Mouse (Mus musculus) liver, embryonic 13.5 days (tissue): ENCODE data around the gene Fndc3a. TPM values are rescaled to one million over a fixed set of nuclear protein-coding genes. Genes with fewer than 3 reads are reported as not detected.
A peak's percentile ranks its signal among the peaks of the same experiment; 100 is the strongest.

Experiments
- ATAC-seq: fragments of 200-750 bp; cut with Nextera tagmentation; 2 replicates; pipeline ENCODE4 v1.8.0; 2017; ENCODE audit warnings: low read depth, mild to moderate bottlenecking, moderate number of reproducible peaks, moderate library complexity
- DNase-seq: peaks from one replicate; pipeline ENCODE4 v3.0.0; 2022
- H3K27ac ChIP-seq: fragments of 300-500 bp; sonication (generic); 2 replicates; pipeline ENCODE4 v1.5.1; 2015; ENCODE audit warnings: moderate library complexity, mild to moderate bottlenecking, inconsistent platforms
- H3K27me3 ChIP-seq: fragments of 300-500 bp; sonication (generic); 2 replicates; pipeline ENCODE4 v1.6.1; 2015; ENCODE audit warnings: mild to moderate bottlenecking, inconsistent platforms
- H3K36me3 ChIP-seq: fragments of 300-500 bp; sonication (generic); 2 replicates; pipeline ENCODE4 v1.6.1; 2015; ENCODE audit warnings: mild to moderate bottlenecking, inconsistent platforms
- H3K4me1 ChIP-seq: fragments of 300-500 bp; sonication (generic); replicated peaks from 2 replicates; pipeline ENCODE4 v1.6.1; 2015; ENCODE audit warnings: inconsistent platforms
- H3K4me2 ChIP-seq: fragments of 300-500 bp; sonication (generic); 2 replicates; pipeline ENCODE4 v1.6.1; 2015; ENCODE audit warnings: inconsistent platforms, mild to moderate bottlenecking, moderate library complexity
- H3K4me3 ChIP-seq: fragments of 300-500 bp; sonication (generic); replicated peaks from 2 replicates; pipeline ENCODE4 v1.5.1; 2015; ENCODE audit warnings: mild to moderate bottlenecking, inconsistent platforms
- H3K9ac ChIP-seq: fragments of 300-500 bp; sonication (generic); 2 replicates; pipeline ENCODE4 v1.6.1; 2015; ENCODE audit warnings: mild to moderate bottlenecking, inconsistent platforms
- H3K9me3 ChIP-seq: fragments of 300-500 bp; sonication (generic); replicated peaks from 2 replicates; pipeline ENCODE4 v1.6.1; 2016; ENCODE audit warnings: inconsistent platforms
- WGBS: fragments of 180-500 bp; shearing (Covaris S2); methylation state at CpG from one replicate; pipeline ENCODE4 v1.1.7; 2015; ENCODE audit not compliant: insufficient replicate concordance; 5-methylcytosine and 5-hydroxymethylcytosine counted together
- polyA plus RNA-seq: library from polyadenylated mRNA; unstranded; fragments of >200 nt; fragmentation: Nextera tagmentation; extraction: Ambion mirVana; gene quantifications from 2 replicates; pipeline ENCODE4 v1.2.1, GENCODE M21; 2015

Gene Fndc3a
- polyA plus RNA-seq, 1 experiment from 2014 or later, result 11.1 TPM

GRCm38 (mm10) chr14:72716175-72716574, 6.4 kb upstream of the Fndc3a start:
- DNase-seq (no peak), ATAC-seq (no peak)
- Histone ChIP-seq H3K27me3 (peaks cover 12% of the 10 kb centered on the region), H3K4me3 (no peak overlapping the region), H3K27ac (no peak overlapping the region), H3K4me2 (no peak overlapping the region), H3K9ac (no peak overlapping the region), H3K36me3 (no peaks in the 10 kb centered on the region), H3K9me3 (no peaks in the 10 kb centered on the region), H3K4me1 (no peaks in the 10 kb centered on the region)
- 69% methylated on average over 4 of the region's 4 CpGs for WGBS

- peaks cover 30% of the 10 kb centered on the region for H3K4me1 ChIP-seq
- no peaks in the 10 kb centered on the region for H3K9me3 ChIP-seq
- H3K36me3 ChIP-seq, result no peaks in the 10 kb centered on the region
- H3K4me2 ChIP-seq, result peak overlapping the region; percentile 93; the same call in 1 of the 2 replicates
- WGBS, result 52% methylated on average over 4 of the region's 4 CpGs
- H3K27me3 ChIP-seq, result peaks cover 27% of the 10 kb centered on the region
- H3K9ac ChIP-seq, result no peak overlapping the region
- DNase-seq (no peak), ATAC-seq (no peak)
- peak overlapping the region; percentile 92 for H3K4me3 ChIP-seq
- H3K27ac ChIP-seq, result no peak overlapping the region
Observed at GRCm38 (mm10) chr14:72711130-72711529, 1.3 kb upstream of the Fndc3a start.

DNA sequence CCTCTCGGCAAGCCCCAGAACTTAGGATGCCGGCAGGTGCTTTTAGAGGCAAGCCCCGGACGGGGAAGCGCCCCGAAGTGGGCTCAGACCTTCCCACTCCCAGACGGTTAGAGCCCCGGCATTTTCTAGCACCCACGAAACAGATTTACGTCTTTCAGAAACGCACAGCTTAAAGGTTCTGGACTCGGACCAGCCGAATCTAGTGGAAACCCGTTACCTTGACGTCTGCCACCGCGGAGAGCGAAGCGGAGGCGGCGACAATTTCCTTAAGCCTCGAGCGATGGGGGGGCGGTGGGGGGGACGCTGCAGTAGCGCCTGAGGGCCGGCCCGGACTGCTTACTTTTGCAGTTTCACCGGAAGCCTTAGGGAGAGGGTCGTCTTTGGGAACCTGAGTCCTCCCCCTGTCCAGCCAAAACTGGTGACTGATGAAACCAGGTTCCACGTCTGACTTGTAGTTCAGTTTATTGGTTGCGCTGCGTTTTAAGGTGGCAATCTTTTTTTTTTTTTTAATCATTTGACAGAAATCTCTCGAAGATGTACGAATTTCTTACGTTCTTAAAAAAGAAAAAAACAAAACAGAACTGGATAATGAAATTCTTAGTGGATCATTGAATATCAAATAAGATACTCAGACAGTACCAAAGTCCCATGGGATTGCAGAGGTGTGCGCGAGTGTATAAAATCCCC, 681 bp upstream of the Fndc3a start:
- H3K27ac ChIP-seq, result peak overlapping the region; percentile 63

GRCm38 (mm10) chr14:72709091-72709709, 603 bp downstream of the Fndc3a start:
- H3K27me3 ChIP-seq, result peaks cover 27% of the 10 kb centered on the region
- peaks cover 30% of the 10 kb centered on the region for H3K4me1 ChIP-seq
- ATAC-seq (peak; percentile 81), DNase-seq (peak; percentile 26)
- under 1% methylated on average over 69 of the region's 70 CpGs for WGBS
- H3K27ac ChIP-seq, result peak overlapping the region; percentile 79
- H3K4me2 ChIP-seq, result peak overlapping the region; percentile 93
- no peaks in the 10 kb centered on the region for H3K9me3 ChIP-seq
- peak overlapping the region; percentile 92 for H3K4me3 ChIP-seq
- no peaks in the 10 kb centered on the region for H3K36me3 ChIP-seq
- peak overlapping the region; percentile 94 for H3K9ac ChIP-seq

More for the DNA sequence above, 681 bp upstream of the Fndc3a start:
- Histone ChIP-seq H3K4me2 (peak overlapping the region; percentile 93), H3K27me3 (peaks cover 27% of the 10 kb centered on the region), H3K36me3 (no peaks in the 10 kb centered on the region), H3K9ac (peak overlapping the region; percentile 94), H3K9me3 (no peaks in the 10 kb centered on the region), H3K4me1 (peaks cover 30% of the 10 kb centered on the region), H3K4me3 (peak overlapping the region; percentile 92)
- peak; percentile 21 for ATAC-seq
- WGBS, result 2% methylated on average over 38 of the region's 38 CpGs
- peak; percentile 1 for DNase-seq

DNA sequence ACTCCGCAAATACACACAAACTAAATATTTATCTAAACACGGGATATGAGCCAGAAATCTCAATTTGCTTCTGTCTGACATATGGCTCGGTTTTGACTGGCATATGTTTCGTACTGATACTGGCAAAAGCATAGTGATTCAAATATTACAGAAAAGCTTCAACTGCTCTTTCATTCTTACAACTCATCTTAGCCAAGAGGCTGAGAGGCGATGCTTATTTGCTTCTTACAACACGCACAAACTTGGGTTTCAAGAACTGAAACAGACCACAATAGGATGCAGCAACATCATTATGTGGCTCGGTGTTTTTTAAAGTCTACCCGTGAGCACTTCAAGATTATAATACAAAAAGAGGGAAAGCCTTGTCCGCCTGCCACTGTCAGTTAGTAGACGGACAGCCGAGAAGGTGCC, 1.2 kb downstream of the Fndc3a start:
- Histone ChIP-seq H3K27ac (no peak overlapping the region), H3K27me3 (peaks cover 27% of the 10 kb centered on the region), H3K9me3 (no peaks in the 10 kb centered on the region), H3K36me3 (no peaks in the 10 kb centered on the region), H3K4me2 (peak overlapping the region; percentile 93), H3K4me3 (peak overlapping the region; percentile 92), H3K9ac (peak overlapping the region; percentile 94; the same call in 1 of the 2 replicates), H3K4me1 (peaks cover 30% of the 10 kb centered on the region)
- ATAC-seq, result no peak
- WGBS, result 16% methylated on average over 11 of the region's 11 CpGs
- no peak for DNase-seq

- Histone ChIP-seq H3K9me3 (no peaks in the 10 kb centered on the region), H3K4me2 (no peak overlapping the region), H3K4me3 (no peak overlapping the region), H3K27me3 (no peaks in the 10 kb centered on the region), H3K9ac (no peak overlapping the region), H3K4me1 (no peaks in the 10 kb centered on the region), H3K36me3 (no peaks in the 10 kb centered on the region), H3K27ac (no peak overlapping the region)
- DNase-seq (no peak), ATAC-seq (no peak)
- 26% methylated on average over 5 of the region's 5 CpGs for WGBS
Observed at GRCm38 (mm10) chr14:72700056-72700455, 9.7 kb downstream of the Fndc3a start.

DNA sequence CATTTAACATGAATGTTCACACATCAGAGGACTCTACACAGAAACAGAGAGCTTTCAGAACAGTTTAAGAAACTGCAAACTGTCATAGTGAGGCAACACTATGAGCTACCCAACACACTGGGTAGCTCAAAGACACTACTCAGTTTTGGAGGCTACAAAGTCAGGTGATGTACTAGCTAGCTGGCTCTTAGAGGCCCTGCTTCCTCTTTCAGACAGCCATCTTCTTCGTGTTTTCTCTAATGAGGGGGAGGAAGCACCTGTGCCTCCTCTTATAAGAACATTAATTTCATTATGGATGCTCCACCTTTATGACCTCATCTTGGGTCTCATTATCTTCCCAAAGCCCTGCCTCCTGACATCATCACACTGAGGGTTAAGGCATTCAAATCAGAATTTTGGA, 18.4 kb downstream of the Fndc3a start:
- Histone ChIP-seq H3K27me3 (no peaks in the 10 kb centered on the region), H3K4me1 (no peaks in the 10 kb centered on the region), H3K9me3 (no peaks in the 10 kb centered on the region), H3K4me3 (no peak overlapping the region), H3K4me2 (no peak overlapping the region), H3K9ac (no peak overlapping the region), H3K36me3 (no peaks in the 10 kb centered on the region), H3K27ac (no peak overlapping the region)
- DNase-seq, result no peak
- no peak for ATAC-seq
- WGBS, result 8% methylated on average over 1 of the region's 1 CpGs

GRCm38 (mm10) chr14:72689525-72689924, 20.3 kb downstream of the Fndc3a start:
- DNase-seq, result no peak

GRCm38 (mm10) chr14:72684857-72685370, 24.9 kb downstream of the Fndc3a start:
- no peaks in the 10 kb centered on the region for H3K9me3 ChIP-seq
- H3K36me3 ChIP-seq, result no peaks in the 10 kb centered on the region
- WGBS, result 58% methylated on average over 4 of the region's 4 CpGs
- no peak overlapping the region for H3K4me3 ChIP-seq
- no peak overlapping the region for H3K4me2 ChIP-seq
- no peak overlapping the region for H3K9ac ChIP-seq
- no peak overlapping the region for H3K27ac ChIP-seq
- ATAC-seq (no peak), DNase-seq (no peak)
- H3K4me1 ChIP-seq, result no peaks in the 10 kb centered on the region
- no peaks in the 10 kb centered on the region for H3K27me3 ChIP-seq

More at GRCm38 (mm10) chr14:72689525-72689924, 20.3 kb downstream of the Fndc3a start:
- H3K9ac ChIP-seq, result no peak overlapping the region
- no peaks in the 10 kb centered on the region for H3K27me3 ChIP-seq
- no peak for ATAC-seq
- H3K4me2 ChIP-seq, result no peak overlapping the region
- no peaks in the 10 kb centered on the region for H3K36me3 ChIP-seq
- H3K27ac ChIP-seq, result no peak overlapping the region
- no peaks in the 10 kb centered on the region for H3K9me3 ChIP-seq
- H3K4me3 ChIP-seq, result no peak overlapping the region
- no peaks in the 10 kb centered on the region for H3K4me1 ChIP-seq

- H3K4me1 ChIP-seq, result no peaks in the 10 kb centered on the region
- H3K27me3 ChIP-seq, result no peaks in the 10 kb centered on the region
- no peaks in the 10 kb centered on the region for H3K9me3 ChIP-seq
- no peaks in the 10 kb centered on the region for H3K36me3 ChIP-seq
- no peak for ATAC-seq
- H3K4me2 ChIP-seq, result no peak overlapping the region
- DNase-seq, result no peak
- H3K27ac ChIP-seq, result no peak overlapping the region
- no peak overlapping the region for H3K9ac ChIP-seq
- H3K4me3 ChIP-seq, result no peak overlapping the region
- WGBS, result 41% methylated on average over 3 of the region's 3 CpGs
Observed at GRCm38 (mm10) chr14:72677247-72677646, 32.6 kb downstream of the Fndc3a start.

DNA sequence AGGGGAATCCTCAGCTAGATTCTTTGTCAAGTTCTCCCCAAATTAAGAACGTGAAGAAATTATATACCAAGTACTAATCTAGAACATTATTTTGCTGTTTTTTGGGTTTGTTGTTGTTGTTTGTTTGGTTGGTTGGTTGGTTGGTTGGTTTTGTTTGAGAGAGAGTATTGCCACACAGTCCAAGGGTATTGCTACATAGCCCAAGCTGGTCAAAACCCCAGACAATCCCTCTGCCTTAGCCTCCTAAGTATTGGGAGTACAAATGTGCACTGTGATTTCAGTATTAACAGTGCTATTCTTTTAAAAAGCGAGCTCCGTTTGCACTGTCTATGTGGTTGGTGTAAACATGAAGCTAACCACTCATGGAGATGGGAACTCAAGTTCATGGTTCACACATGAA, 37.9 kb downstream of the Fndc3a start:
- H3K4me1 ChIP-seq, result no peaks in the 10 kb centered on the region
- WGBS, result 77% methylated on average over 3 of the region's 3 CpGs
- no peaks in the 10 kb centered on the region for H3K9me3 ChIP-seq
- H3K9ac ChIP-seq, result no peak overlapping the region
- H3K27me3 ChIP-seq, result no peaks in the 10 kb centered on the region
- ATAC-seq, result no peak
- H3K4me2 ChIP-seq, result no peak overlapping the region
- no peaks in the 10 kb centered on the region for H3K36me3 ChIP-seq
- no peak for DNase-seq
- no peak overlapping the region for H3K4me3 ChIP-seq
- no peak overlapping the region for H3K27ac ChIP-seq

DNA sequence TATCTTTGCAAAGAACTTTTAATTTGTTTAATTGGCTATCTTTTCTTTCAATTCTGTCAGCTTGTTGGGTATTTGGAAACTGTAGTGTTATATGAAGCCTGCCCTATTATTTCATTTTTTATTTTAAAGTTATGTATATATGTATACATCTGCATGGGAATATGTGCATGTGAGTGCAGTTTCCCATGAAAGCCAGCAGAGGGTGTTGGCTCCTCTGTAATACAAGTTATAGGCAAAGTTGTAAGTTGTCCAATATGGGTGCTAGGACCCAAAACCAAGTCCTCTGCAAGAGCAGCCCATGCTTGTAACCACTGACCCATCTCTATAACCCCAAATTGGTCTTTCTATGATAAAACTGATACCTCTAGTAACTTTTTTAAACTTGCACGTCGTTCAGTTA, 38.8 kb downstream of the Fndc3a start:
- no peaks in the 10 kb centered on the region for H3K9me3 ChIP-seq
- DNase-seq (no peak), ATAC-seq (no peak)
- H3K4me1 ChIP-seq, result no peaks in the 10 kb centered on the region
- H3K4me2 ChIP-seq, result no peak overlapping the region
- no peak overlapping the region for H3K27ac ChIP-seq
- no peaks in the 10 kb centered on the region for H3K36me3 ChIP-seq
- H3K27me3 ChIP-seq, result no peaks in the 10 kb centered on the region
- no peak overlapping the region for H3K4me3 ChIP-seq
- H3K9ac ChIP-seq, result no peak overlapping the region
- WGBS, result 74% methylated on average over 2 of the region's 2 CpGs
